Mouse (Mus musculus) urinary bladder, postnatal 25 days (tissue): ENCODE results near the gene Nfkbia.

ENCODE experiments used
- DNase-seq: peaks from one replicate; pipeline ENCODE4 v3.0.0; 2022; ENCODE audit warnings: low spot score

Gene Nfkbia

GRCm38 (mm10) chr12:55465401-55465983, 27.0 kb downstream of the Nfkbia start:
- DNase-seq: no peak

GRCm38 (mm10) chr12:55464846-55465361, 27.5 kb downstream of the Nfkbia start:
- peak; percentile 36 for DNase-seq

DNA sequence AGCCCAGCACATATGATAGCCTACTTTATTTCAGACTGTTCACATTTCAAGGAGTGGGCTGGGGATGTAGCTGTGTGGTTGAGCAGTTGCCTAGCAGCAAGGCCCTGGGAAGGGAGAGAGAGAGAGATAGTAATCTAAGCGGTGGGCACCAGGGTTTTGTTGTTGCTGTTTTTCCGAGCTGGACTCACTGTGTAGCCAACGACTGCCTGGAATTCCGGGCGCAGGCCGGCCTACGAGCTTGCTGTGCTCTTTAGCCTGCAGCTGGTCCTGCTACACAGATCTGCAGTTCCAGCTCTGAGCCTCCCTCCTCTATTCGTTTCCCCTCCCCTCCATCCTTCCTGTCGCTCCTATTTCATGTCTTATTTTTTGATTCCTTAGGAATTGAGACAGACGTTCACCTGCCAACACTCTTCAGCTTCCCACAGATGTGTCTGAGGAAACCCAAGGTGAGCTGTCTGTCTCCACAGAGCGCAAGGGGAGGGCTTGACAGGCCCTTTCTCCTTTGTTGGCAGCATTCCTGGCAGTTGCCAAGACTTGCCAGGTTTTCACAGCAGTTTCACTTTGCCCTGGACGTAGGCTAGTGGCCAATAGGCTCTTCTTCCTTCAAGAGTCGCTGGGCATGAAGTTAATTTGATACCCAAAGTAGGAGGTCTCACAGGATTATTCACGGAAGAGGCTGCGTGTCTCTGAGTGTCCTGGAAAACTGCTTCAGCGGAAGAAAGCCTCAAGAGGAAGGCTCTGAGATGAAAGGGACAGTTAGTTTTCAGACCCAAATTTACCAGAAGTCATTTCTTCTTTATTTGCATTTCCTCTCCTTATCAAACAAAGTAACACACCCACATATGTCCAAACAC, 28.2 kb downstream of the Nfkbia start:
- DNase-seq: peak; percentile 60

DNA sequence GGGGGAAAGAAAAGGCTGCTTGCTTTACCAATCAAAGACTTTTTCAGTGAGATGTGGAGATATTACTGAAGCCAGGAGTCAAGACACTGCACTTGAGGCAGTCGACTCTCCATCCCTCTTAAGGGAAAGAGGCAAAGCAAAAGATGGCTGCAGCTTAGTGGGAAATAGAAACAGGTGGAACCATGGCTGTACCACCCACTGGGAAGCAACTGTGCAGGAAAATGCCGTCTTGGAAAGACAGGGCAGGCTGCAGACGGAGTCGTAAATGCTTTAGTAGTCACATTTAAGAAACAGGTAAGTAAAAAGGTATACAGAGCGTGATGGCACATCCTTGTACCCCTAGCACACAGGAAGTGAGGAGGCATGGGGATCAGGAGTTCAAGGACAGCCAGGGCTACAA, 29.4 kb downstream of the Nfkbia start:
- DNase-seq: no peak

- no peak for DNase-seq
These were observed 30.0 kb downstream of the Nfkbia start for GRCm38 (mm10) chr12:55462456-55462855.

DNA sequence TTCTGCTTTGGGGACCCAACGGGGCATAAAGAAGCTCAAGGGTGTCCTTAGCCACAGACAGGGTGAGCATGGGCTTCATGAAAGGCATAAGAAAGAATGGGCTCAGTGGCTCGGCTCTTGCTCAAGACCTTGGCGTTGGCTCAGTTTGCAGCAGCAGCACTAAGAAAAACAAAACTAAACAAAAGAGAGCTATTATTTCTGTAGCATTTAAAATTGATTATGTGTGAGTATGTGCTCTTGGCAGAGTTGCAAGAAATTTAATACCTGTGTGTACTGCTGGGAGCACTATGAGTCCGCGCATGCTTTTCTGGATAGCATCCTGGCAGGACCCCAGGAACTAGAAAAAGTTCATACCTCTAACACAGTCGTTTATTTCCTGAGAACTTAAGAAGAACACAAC, 30.7 kb downstream of the Nfkbia start:
- no peak for DNase-seq

- no peak for DNase-seq
These were observed 31.5 kb downstream of the Nfkbia start for GRCm38 (mm10) chr12:55460900-55461299.

DNA sequence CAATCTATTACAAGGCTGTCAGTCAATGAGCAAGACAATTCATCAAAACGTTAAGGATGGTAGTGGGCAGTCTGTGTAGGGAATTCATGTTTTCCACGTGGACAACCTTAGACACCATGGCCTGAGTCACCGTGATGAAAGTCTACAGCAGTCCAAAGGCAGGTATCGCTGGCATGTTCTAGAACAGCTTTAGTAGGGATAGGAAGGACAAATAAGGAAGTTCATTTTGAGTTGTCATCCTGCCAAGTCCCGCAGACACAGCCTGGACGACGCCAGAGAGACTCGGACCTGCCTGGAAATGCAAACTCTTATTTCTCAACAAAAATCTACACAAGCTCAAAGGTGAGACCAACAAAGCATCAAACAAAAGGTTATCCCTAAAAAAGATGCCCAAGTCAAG, 32.7 kb downstream of the Nfkbia start:
- no peak for DNase-seq

DNA sequence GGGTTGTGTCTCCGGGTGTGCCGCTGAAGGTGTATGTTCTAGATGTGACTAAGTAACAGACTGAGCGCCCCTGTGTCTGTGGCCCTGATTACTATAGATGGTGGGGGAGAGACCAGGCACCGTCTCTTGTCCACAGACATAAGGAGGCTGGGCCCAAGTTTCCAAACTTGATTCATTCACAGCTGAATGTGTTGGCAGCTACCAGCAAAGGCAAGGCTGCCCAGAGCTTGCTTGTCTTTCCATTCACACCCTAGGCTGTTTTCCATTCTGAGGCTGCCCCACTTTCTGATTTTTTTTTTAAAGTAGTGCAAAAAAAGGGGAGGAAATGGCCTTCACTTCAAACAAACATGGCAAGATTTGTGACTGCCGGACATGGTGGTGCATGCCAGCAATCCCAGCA, 35.6 kb downstream of the Nfkbia start:
- DNase-seq: no peak

DNA sequence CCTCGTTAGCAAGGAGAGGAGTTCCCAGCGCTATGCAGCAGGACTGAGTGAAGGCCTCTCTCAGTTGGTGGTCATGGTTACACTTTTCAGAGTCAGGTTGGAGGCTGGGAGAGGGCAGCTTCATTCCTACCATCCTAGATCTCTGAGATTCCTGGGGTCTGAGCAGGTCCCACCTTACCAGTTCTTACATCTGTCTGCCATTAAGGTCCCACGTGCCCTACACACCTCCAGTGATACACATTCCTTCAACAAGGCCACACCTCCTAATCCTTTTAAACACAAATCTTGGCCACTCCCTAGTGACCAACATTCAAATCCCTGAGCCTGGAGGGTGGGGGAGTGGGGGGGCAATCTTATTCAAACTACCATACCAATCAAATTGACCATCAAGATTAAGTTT, 36.3 kb downstream of the Nfkbia start:
- DNase-seq: no peak

- no peak for DNase-seq
These were observed 37.2 kb downstream of the Nfkbia start for GRCm38 (mm10) chr12:55455206-55455605.

GRCm38 (mm10) chr12:55453924-55454323, 38.5 kb downstream of the Nfkbia start:
- no peak for DNase-seq

DNA sequence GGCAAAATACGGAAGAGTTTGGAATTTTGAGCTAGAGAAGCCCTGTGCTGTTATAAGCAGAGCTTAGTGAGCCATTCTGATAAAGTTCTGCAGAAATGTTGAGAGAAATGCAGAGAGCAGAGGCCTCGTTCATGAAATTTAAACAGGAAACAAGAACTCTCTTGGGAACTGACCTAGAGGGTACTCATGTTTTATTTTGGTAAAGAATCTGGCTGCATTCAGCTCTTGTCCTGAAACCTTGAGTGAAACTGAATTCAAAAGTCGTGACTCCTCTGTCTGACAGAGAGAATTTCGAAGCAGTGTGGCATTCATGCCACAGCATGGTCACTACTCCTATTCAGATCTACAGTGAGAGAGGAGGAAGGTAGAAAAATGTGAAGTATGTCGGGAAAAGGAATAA, 39.6 kb downstream of the Nfkbia start:
- no peak for DNase-seq

- DNase-seq: no peak
These were observed 42.0 kb downstream of the Nfkbia start for GRCm38 (mm10) chr12:55450421-55450820.

DNA sequence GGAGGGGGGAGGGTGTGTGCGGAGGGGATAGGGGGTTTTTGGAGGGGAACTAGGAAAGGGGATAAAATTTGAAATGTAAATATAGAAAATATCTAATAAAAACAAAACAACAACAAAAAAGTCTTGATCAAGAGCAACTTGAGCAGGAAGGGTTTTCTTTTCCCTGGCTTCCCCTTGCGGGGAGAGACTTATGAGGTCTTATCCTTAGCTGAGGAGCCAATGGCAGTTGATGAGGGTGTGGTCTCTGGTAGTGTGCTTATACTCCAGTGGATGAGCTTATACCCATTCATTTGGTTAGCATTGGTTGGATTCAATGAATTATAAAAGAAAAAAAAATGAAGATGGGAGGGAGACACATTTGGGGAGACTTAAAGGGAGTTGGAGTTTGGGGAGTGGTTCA, 43.4 kb downstream of the Nfkbia start:
- no peak for DNase-seq

DNA sequence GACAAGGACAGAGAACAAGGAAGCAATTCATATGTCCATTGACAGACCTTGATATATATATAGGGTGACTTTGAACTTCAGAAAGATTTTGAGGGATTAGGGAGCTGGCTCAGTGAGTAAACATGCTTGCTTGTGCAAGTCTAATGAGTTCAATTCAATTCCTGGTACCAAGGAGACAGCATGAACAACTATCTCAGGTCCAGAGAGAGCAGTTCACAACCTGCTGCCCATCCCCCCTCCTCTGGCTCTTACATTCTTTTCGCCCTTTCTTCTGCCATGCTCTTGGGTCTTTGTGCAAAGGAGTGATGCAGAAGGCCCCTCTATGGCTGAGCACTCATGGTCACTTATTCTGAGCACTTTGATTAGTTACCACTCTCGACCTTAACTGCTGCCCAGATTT, 44.0 kb downstream of the Nfkbia start:
- DNase-seq: no peak

DNA sequence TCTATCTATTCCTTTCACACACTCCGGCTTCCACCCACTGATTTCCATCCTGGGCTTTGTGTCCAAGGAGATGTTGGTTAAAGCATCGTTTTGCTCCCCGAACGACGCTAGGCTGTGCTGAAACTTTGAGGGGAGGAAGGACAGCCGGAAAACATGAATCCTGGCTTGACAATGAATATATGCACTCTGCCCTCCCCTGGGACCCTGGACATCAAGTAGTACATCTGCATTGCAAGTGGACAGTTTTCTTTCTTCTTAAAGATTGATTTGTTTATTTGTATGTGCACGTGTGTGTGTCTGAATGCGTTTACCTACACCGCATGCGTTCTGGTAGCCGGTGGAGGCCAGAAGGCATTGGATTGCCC, 45.1 kb downstream of the Nfkbia start:
- no peak for DNase-seq

GRCm38 (mm10) chr12:55446746-55447395, 45.6 kb downstream of the Nfkbia start:
- no peak for DNase-seq

- DNase-seq: no peak
These were observed 46.1 kb downstream of the Nfkbia start for GRCm38 (mm10) chr12:55446366-55446745.

GRCm38 (mm10) chr12:55445583-55445982, 46.9 kb downstream of the Nfkbia start:
- no peak for DNase-seq

- DNase-seq: no peak
These were observed 48.4 kb downstream of the Nfkbia start for GRCm38 (mm10) chr12:55444031-55444451.

- DNase-seq: peak; percentile 49
These were observed 49.3 kb downstream of the Nfkbia start for GRCm38 (mm10) chr12:55442861-55443850.
